Mouse (Mus musculus) midbrain, embryonic 12.5 days (tissue): ENCODE measurements around the gene Ttc17. TPM values are rescaled to one million over a fixed set of nuclear protein-coding genes. Genes with fewer than 3 reads are reported as not detected.

ENCODE experiments used
- ATAC-seq: fragments of 200-750 bp; cut with Nextera tagmentation; 2 replicates; pipeline ENCODE4 v1.8.0; 2017; ENCODE audit warnings: low read depth, moderate TSS enrichment, moderate library complexity; ENCODE audit not compliant: low FRiP score
- H3K27ac ChIP-seq: fragments of 300-500 bp; sonication (generic); replicated peaks from 2 replicates; pipeline ENCODE4 v1.5.1; 2016; ENCODE audit warnings: mild to moderate bottlenecking
- H3K27me3 ChIP-seq: fragments of 300-500 bp; sonication (generic); 2 replicates; pipeline ENCODE4 v1.6.1; 2016; ENCODE audit warnings: mild to moderate bottlenecking
- H3K36me3 ChIP-seq: fragments of 300-500 bp; sonication (generic); 2 replicates; pipeline ENCODE4 v1.6.1; 2016
- H3K4me1 ChIP-seq: fragments of 300-500 bp; sonication (generic); 2 replicates; pipeline ENCODE4 v1.6.1; 2016
- H3K4me2 ChIP-seq: fragments of 300-500 bp; sonication (generic); replicated peaks from 2 replicates; pipeline ENCODE4 v1.6.1; 2016; ENCODE audit warnings: mild to moderate bottlenecking, moderate library complexity
- H3K4me3 ChIP-seq: fragments of 300-500 bp; sonication (generic); 2 replicates; pipeline ENCODE4 v1.5.1; 2016; ENCODE audit warnings: mild to moderate bottlenecking
- H3K9ac ChIP-seq: fragments of 300-500 bp; sonication (generic); replicated peaks from 2 replicates; pipeline ENCODE4 v1.6.1; 2016; ENCODE audit warnings: mild to moderate bottlenecking, moderate library complexity
- H3K9me3 ChIP-seq: fragments of 300-500 bp; sonication (generic); 2 replicates; pipeline ENCODE4 v1.6.1; 2016; ENCODE audit warnings: mild to moderate bottlenecking
- WGBS: fragments of 180-500 bp; shearing (Covaris S2); methylation state at CpG from one replicate; pipeline ENCODE4 v1.1.7; 2016; 5-methylcytosine and 5-hydroxymethylcytosine counted together
- polyA plus RNA-seq: library from polyadenylated mRNA; unstranded; fragments of >200 nt; fragmentation: Nextera tagmentation; extraction: Ambion mirVana; gene quantifications from 2 replicates; pipeline ENCODE4 v1.2.1, GENCODE M21; 2016

Gene Ttc17
- polyA plus RNA-seq, 1 experiment from 2014 or later: 20.0 TPM

GRCm38 (mm10) chr2:94371093-94371492, 35.4 kb downstream of the Ttc17 start:
- H3K27me3 ChIP-seq: no peaks in the 10 kb centered on the region
- peaks cover 88% of the 10 kb centered on the region for H3K36me3 ChIP-seq
- H3K9ac ChIP-seq: no peak overlapping the region
- 85% methylated on average over 6 of the region's 6 CpGs for WGBS
- no peaks in the 10 kb centered on the region for H3K9me3 ChIP-seq
- ATAC-seq: no peak
- H3K4me1 ChIP-seq: no peaks in the 10 kb centered on the region
- H3K27ac ChIP-seq: no peak overlapping the region
- no peak overlapping the region for H3K4me2 ChIP-seq
- no peak overlapping the region for H3K4me3 ChIP-seq

GRCm38 (mm10) chr2:94363821-94364220, 42.7 kb downstream of the Ttc17 start:
- ATAC-seq: no peak
- H3K36me3 ChIP-seq: peaks cover 86% of the 10 kb centered on the region

DNA sequence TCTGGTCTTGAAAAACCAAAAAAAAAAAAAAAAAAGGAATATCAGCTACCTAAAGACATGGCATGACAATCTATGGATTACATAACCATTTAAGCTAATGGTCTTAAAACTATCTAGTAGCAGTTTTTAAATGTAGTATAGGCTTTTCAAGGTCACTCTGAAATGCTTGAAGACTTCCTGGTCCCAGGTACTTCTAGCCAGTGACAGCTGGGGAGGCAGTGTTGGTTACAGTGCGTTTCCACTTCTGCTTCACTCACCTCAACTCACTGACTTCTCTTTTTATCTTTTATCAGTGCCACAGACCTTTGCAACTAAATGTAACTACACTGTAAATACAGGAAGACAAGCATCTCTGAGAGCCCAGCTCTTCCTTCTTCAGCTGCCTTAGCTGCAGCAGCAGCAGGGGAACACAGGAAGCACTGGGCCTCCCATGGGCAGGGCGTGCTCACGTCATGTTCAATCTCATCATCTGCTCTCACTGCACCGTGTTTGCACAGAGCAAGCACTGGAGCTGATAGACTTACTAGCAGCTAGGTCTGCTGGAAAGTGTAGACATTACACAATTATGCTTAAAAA, 46.0 kb downstream of the Ttc17 start:
- Histone ChIP-seq H3K27ac (no peak overlapping the region), H3K9ac (no peak overlapping the region), H3K4me2 (no peak overlapping the region), H3K27me3 (no peaks in the 10 kb centered on the region), H3K4me3 (no peak overlapping the region), H3K36me3 (peaks cover 90% of the 10 kb centered on the region), H3K4me1 (no peaks in the 10 kb centered on the region), H3K9me3 (peaks cover 6% of the 10 kb centered on the region; the same call in 1 of the 2 replicates)
- 91% methylated on average over 4 of the region's 4 CpGs for WGBS
- ATAC-seq: no peak

More at GRCm38 (mm10) chr2:94363821-94364220, 42.7 kb downstream of the Ttc17 start:
- no peaks in the 10 kb centered on the region for H3K4me1 ChIP-seq
- 97% methylated on average over 6 of the region's 6 CpGs for WGBS
- H3K9ac ChIP-seq: no peak overlapping the region
- no peak overlapping the region for H3K27ac ChIP-seq
- peaks cover 6% of the 10 kb centered on the region; the same call in 1 of the 2 replicates for H3K9me3 ChIP-seq
- no peaks in the 10 kb centered on the region for H3K27me3 ChIP-seq
- H3K4me2 ChIP-seq: no peak overlapping the region
- no peak overlapping the region for H3K4me3 ChIP-seq

GRCm38 (mm10) chr2:94348165-94348591, 58.3 kb downstream of the Ttc17 start:
- H3K9me3 ChIP-seq: no peaks in the 10 kb centered on the region
- no peak overlapping the region for H3K4me2 ChIP-seq
- H3K27me3 ChIP-seq: no peaks in the 10 kb centered on the region
- no peak overlapping the region for H3K9ac ChIP-seq
- no peak overlapping the region for H3K4me3 ChIP-seq
- WGBS: 87% methylated on average over 6 of the region's 6 CpGs
- H3K27ac ChIP-seq: no peak overlapping the region
- H3K4me1 ChIP-seq: peaks cover 5% of the 10 kb centered on the region; the same call in 1 of the 2 replicates
- ATAC-seq: no peak
- peaks cover 25% of the 10 kb centered on the region; the same call in 1 of the 2 replicates for H3K36me3 ChIP-seq

GRCm38 (mm10) chr2:94346746-94347145, 59.7 kb downstream of the Ttc17 start:
- Histone ChIP-seq H3K4me1 (peaks cover 5% of the 10 kb centered on the region; the same call in 1 of the 2 replicates), H3K27me3 (no peaks in the 10 kb centered on the region), H3K4me3 (no peak overlapping the region), H3K9ac (no peak overlapping the region), H3K4me2 (no peak overlapping the region), H3K36me3 (peaks cover 32% of the 10 kb centered on the region), H3K9me3 (no peaks in the 10 kb centered on the region), H3K27ac (no peak overlapping the region)
- 92% methylated on average over 5 of the region's 5 CpGs for WGBS
- no peak for ATAC-seq

DNA sequence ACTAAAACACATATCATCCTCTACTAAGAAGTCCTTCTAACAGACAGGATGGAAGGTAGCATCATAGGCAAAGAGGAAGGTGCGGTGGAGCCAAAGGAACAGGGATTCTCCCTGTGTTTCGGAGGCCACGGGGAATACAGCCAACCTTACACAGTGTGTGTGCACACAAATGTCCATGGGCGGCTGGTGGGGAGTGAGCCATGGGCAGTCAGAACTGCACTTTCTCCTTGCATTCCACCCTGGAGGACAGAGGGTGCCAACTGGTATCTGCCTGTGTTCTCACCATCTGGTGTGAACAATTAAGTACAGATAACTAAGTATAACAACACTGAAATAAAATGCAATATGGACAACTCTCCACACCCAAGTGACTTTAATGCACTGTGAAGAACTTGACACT, 61.9 kb downstream of the Ttc17 start:
- Histone ChIP-seq H3K4me1 (peaks cover 5% of the 10 kb centered on the region; the same call in 1 of the 2 replicates), H3K27ac (no peak overlapping the region), H3K4me2 (no peak overlapping the region), H3K36me3 (peaks cover 37% of the 10 kb centered on the region), H3K9me3 (no peaks in the 10 kb centered on the region), H3K27me3 (no peaks in the 10 kb centered on the region), H3K4me3 (no peak overlapping the region), H3K9ac (no peak overlapping the region)
- 89% methylated on average over 4 of the region's 4 CpGs for WGBS
- ATAC-seq: no peak

GRCm38 (mm10) chr2:94343290-94344285, 62.9 kb downstream of the Ttc17 start:
- H3K36me3 ChIP-seq: peaks cover 40% of the 10 kb centered on the region
- no peak for ATAC-seq
- WGBS: 80% methylated on average over 12 of the region's 12 CpGs

DNA sequence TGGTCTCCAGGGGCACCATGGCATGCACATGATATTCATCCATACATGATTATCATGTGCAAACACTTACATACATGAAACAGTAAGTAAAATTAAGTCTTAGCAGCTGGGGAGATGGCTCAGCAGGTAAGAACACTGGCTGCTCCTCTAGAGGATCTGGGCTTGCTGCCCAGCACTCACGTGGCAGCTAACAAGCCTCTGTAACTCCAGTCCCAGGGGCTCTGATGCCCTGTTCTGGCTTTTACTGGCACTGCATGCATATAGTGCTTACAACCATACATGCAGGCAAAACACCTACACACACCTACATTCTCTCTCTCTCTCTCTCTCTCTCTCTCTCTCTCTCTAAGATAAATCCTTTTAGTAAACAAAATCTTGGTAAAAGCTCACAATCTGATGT, 65.7 kb downstream of the Ttc17 start:
- no peak overlapping the region for H3K4me3 ChIP-seq
- no peaks in the 10 kb centered on the region for H3K9me3 ChIP-seq
- no peak for ATAC-seq
- H3K27me3 ChIP-seq: no peaks in the 10 kb centered on the region
- H3K9ac ChIP-seq: no peak overlapping the region
- H3K27ac ChIP-seq: no peak overlapping the region
- H3K36me3 ChIP-seq: peaks cover 30% of the 10 kb centered on the region
- peaks cover 5% of the 10 kb centered on the region; the same call in 1 of the 2 replicates for H3K4me1 ChIP-seq
- no peak overlapping the region for H3K4me2 ChIP-seq
- 81% methylated on average over 1 of the region's 1 CpGs for WGBS

More at GRCm38 (mm10) chr2:94343290-94344285, 62.9 kb downstream of the Ttc17 start:
- Histone ChIP-seq H3K9ac (no peak overlapping the region), H3K4me3 (no peak overlapping the region), H3K9me3 (no peaks in the 10 kb centered on the region), H3K27ac (no peak overlapping the region), H3K4me2 (no peak overlapping the region), H3K27me3 (no peaks in the 10 kb centered on the region), H3K4me1 (peaks cover 5% of the 10 kb centered on the region; the same call in 1 of the 2 replicates)

DNA sequence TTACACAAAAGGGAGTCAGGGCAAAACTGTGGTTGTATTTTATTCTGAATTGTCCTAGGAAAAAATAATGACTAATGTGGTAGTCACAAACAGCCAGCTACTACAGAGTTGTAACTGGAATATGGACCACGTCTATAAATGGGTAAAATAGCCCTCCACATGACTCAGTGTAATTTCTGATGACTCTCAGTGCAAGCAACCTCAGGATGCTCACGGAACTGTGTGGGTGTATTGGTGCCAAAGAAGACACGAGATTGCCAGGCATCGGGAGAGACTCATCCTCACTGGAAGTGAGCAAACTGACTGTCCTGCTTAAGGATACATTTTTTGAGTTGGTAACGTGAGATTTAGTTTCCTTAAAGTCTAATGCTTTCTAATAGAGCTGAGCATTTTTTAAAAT, 67.0 kb downstream of the Ttc17 start:
- Histone ChIP-seq H3K36me3 (peaks cover 28% of the 10 kb centered on the region), H3K9me3 (no peaks in the 10 kb centered on the region), H3K27ac (no peak overlapping the region), H3K9ac (no peak overlapping the region), H3K4me1 (peaks cover 5% of the 10 kb centered on the region; the same call in 1 of the 2 replicates), H3K27me3 (no peaks in the 10 kb centered on the region), H3K4me2 (no peak overlapping the region), H3K4me3 (no peak overlapping the region)
- ATAC-seq: no peak
- WGBS: 91% methylated on average over 5 of the region's 5 CpGs

GRCm38 (mm10) chr2:94336336-94336735, 70.2 kb downstream of the Ttc17 start:
- 97% methylated on average over 9 of the region's 9 CpGs for WGBS
- H3K4me3 ChIP-seq: no peak overlapping the region
- no peaks in the 10 kb centered on the region for H3K9me3 ChIP-seq
- H3K4me1 ChIP-seq: no peaks in the 10 kb centered on the region
- no peaks in the 10 kb centered on the region for H3K27me3 ChIP-seq
- H3K9ac ChIP-seq: no peak overlapping the region
- no peak overlapping the region for H3K4me2 ChIP-seq
- H3K36me3 ChIP-seq: peaks cover 31% of the 10 kb centered on the region
- no peak overlapping the region for H3K27ac ChIP-seq
- no peak for ATAC-seq

DNA sequence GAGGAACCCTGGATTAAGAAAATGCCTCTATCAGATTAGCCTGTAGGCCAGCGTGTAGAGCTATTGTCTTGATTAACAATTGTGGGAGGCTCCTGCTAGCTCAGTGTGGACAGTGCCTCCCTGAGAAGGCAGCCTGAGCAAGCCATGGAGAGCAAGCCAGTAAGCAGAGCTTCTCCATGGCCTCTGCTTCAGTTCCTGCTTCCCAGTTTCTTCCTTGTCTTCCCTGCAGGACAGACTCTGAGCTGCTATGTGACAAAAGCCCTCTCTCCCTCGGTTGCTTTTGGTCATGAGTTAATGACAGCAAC, 71.8 kb downstream of the Ttc17 start:
- WGBS: 21% methylated on average over 2 of the region's 2 CpGs
- Histone ChIP-seq H3K36me3 (peaks cover 40% of the 10 kb centered on the region), H3K9me3 (no peaks in the 10 kb centered on the region), H3K27me3 (no peaks in the 10 kb centered on the region), H3K9ac (no peak overlapping the region), H3K4me1 (no peaks in the 10 kb centered on the region), H3K4me2 (no peak overlapping the region), H3K4me3 (no peak overlapping the region), H3K27ac (no peak overlapping the region)
- ATAC-seq: no peak
